Mouse (Mus musculus) heart, adult 11 months (tissue): ENCODE measurements around the gene Bcl2l14.

Experiments
- DNase-seq: peaks from one replicate; pipeline ENCODE4 v3.0.0; 2022

The Bcl2l14 gene

GRCm38 (mm10) chr6:134396018-134396417 lies at the start of gene Bcl2l14:
Gene Bcl2l14, plus strand, starts transcription at chr6:134396318.
- peak; percentile 21 for DNase-seq

- no peak for DNase-seq
Observed at GRCm38 (mm10) chr6:134348526-134349067, 47.5 kb upstream of the Bcl2l14 start.

- no peak for DNase-seq
Observed at GRCm38 (mm10) chr6:134352881-134353280, 43.2 kb upstream of the Bcl2l14 start.

- no peak for DNase-seq
Observed at GRCm38 (mm10) chr6:134353751-134354150, 42.4 kb upstream of the Bcl2l14 start.

GRCm38 (mm10) chr6:134357570-134357969 lies 38.5 kb upstream of the Bcl2l14 start:
- no peak for DNase-seq

- DNase-seq = no peak
Observed at GRCm38 (mm10) chr6:134360079-134360478, 36.0 kb upstream of the Bcl2l14 start.

- DNase-seq = peak; percentile 87
Observed at GRCm38 (mm10) chr6:134364644-134365043, 31.5 kb upstream of the Bcl2l14 start.

- peak; percentile 92 for DNase-seq
Observed at GRCm38 (mm10) chr6:134365952-134366351, 30.2 kb upstream of the Bcl2l14 start.

- peak; percentile 96 for DNase-seq
Observed at GRCm38 (mm10) chr6:134366366-134367351, 29.5 kb upstream of the Bcl2l14 start.

- DNase-seq = peak; percentile 92
Observed at GRCm38 (mm10) chr6:134367366-134368281, 28.5 kb upstream of the Bcl2l14 start.

GRCm38 (mm10) chr6:134372946-134373345 lies 23.2 kb upstream of the Bcl2l14 start:
- peak; percentile 77 for DNase-seq

- no peak for DNase-seq
Observed at GRCm38 (mm10) chr6:134377201-134377600, 18.9 kb upstream of the Bcl2l14 start.

GRCm38 (mm10) chr6:134377856-134378255 lies 18.3 kb upstream of the Bcl2l14 start:
- peak; percentile 82 for DNase-seq

GRCm38 (mm10) chr6:134381462-134381861 lies 14.7 kb upstream of the Bcl2l14 start:
- DNase-seq = no peak

- DNase-seq = peak; percentile 61
Observed at GRCm38 (mm10) chr6:134385931-134386330, 10.2 kb upstream of the Bcl2l14 start.

GRCm38 (mm10) chr6:134387396-134387795 lies 8.7 kb upstream of the Bcl2l14 start:
- peak; percentile 73 for DNase-seq

- DNase-seq = peak; percentile 89
Observed at GRCm38 (mm10) chr6:134388424-134389110, 7.6 kb upstream of the Bcl2l14 start.

GRCm38 (mm10) chr6:134389248-134389891 lies 6.7 kb upstream of the Bcl2l14 start:
- peak; percentile 86 for DNase-seq

GRCm38 (mm10) chr6:134389917-134390316 lies 6.2 kb upstream of the Bcl2l14 start:
- peak; percentile 64 for DNase-seq

- no peak for DNase-seq
Observed at GRCm38 (mm10) chr6:134390837-134391236, 5.3 kb upstream of the Bcl2l14 start.

- peak; percentile 89 for DNase-seq
Observed at GRCm38 (mm10) chr6:134402914-134403683, 7.0 kb downstream of the Bcl2l14 start.
